Mouse (Mus musculus) MEL (cell line): ENCODE data around the gene Cul3. TPM values are rescaled to one million over a fixed set of nuclear protein-coding genes. Genes with fewer than 3 reads are reported as not detected.

Experiments
- DNase-seq: peaks from one replicate; pipeline ENCODE4 v3.0.0; 2011; ENCODE audit warnings: low read depth, low spot score
- H3K27ac ChIP-seq: 2 replicates; pipeline ENCODE4 v1.5.1; 2012; ENCODE audit warnings: low read depth, mild to moderate bottlenecking, control low read depth, low read length, moderate library complexity; ENCODE audit not compliant: control insufficient read depth
- H3K27me3 ChIP-seq, 2 experiments: fragments of 150-350 bp in 1 of 2; sonication (generic) in 1 of 2; 2 replicates each; pipeline ENCODE4 v1.6.1; 2012; ENCODE audit warnings: low read length in 2 of 2, mild to moderate bottlenecking in 2 of 2, improper control_type of control experiment in 1 of 2, moderate library complexity in 1 of 2; ENCODE audit not compliant: insufficient read depth in 2 of 2, control insufficient read depth in 1 of 2
- H3K36me3 ChIP-seq, 2 experiments: 2 replicates each; pipeline ENCODE4 v1.6.1; 2012 to 2014; ENCODE audit warnings: low read length in 2 of 2, improper control_type of control experiment in 1 of 2, inconsistent platforms in 1 of 2, mild to moderate bottlenecking in 1 of 2; ENCODE audit not compliant: insufficient read depth in 2 of 2, control insufficient read depth in 1 of 2
- H3K4me1 ChIP-seq, 2 experiments: fragments of 150-350 bp in 1 of 2; sonication (generic) in 1 of 2; 2 replicates each; pipeline ENCODE4 v1.6.1; 2012; ENCODE audit warnings: low read length in 2 of 2, improper control_type of control experiment in 1 of 2, mild to moderate bottlenecking in 1 of 2; ENCODE audit not compliant: insufficient read depth in 2 of 2, control insufficient read depth in 1 of 2
- H3K4me3 ChIP-seq, 2 experiments: fragments of 150-350 bp in 1 of 2; sonication (generic) in 1 of 2; 2 replicates each; pipeline ENCODE4 v1.5.1; 2012; ENCODE audit warnings: low read depth in 2 of 2, low read length in 2 of 2, mild to moderate bottlenecking in 2 of 2, moderate library complexity in 2 of 2, control low read depth in 1 of 2, improper control_type of control experiment in 1 of 2; ENCODE audit not compliant: control insufficient read depth in 1 of 2, insufficient read depth in 1 of 2
- H3K79me2 ChIP-seq: 2 replicates; pipeline ENCODE4 v1.6.1; 2012; ENCODE audit warnings: mild to moderate bottlenecking, low read length, moderate library complexity; ENCODE audit not compliant: control insufficient read depth, poor library complexity, insufficient read depth
- H3K9ac ChIP-seq: 2 replicates; pipeline ENCODE4 v1.6.1; 2012; ENCODE audit warnings: low read depth, mild to moderate bottlenecking, control low read depth, low read length, moderate library complexity; ENCODE audit not compliant: control insufficient read depth, poor library complexity, severe bottlenecking
- H3K9me3 ChIP-seq: fragments of 150-350 bp; sonication (generic); replicated peaks from 2 replicates; pipeline ENCODE4 v1.6.1; 2012; ENCODE audit warnings: mild to moderate bottlenecking, low read length, improper control_type of control experiment, moderate library complexity; ENCODE audit not compliant: insufficient read depth
- BHLHE40 ChIP-seq: IDR thresholded peaks from 2 replicates; pipeline ENCODE4 v1.6.1; 2012; ENCODE audit warnings: low read depth, mild to moderate bottlenecking, inconsistent platforms, low read length, improper control_type of control experiment, borderline replicate concordance
- CTCF ChIP-seq, 3 experiments: IDR thresholded peaks in 2 of 3; conservative IDR thresholded peaks in 1 of 3; 2 replicates each; pipeline ENCODE4 v1.5.1; 2011 to 2012; ENCODE audit warnings: low read length in 3 of 3, low read depth in 2 of 3, mild to moderate bottlenecking in 2 of 3, improper control_type of control experiment in 1 of 3, inconsistent platforms in 1 of 3, mixed read lengths in 1 of 3, moderate library complexity in 1 of 3; ENCODE audit not compliant: control insufficient read depth in 1 of 3, insufficient read depth in 1 of 3, poor library complexity in 1 of 3, severe bottlenecking in 1 of 3
- ELF1 ChIP-seq: IDR thresholded peaks from 2 replicates; pipeline ENCODE4 v1.6.1; 2014; ENCODE audit warnings: low read depth, mild to moderate bottlenecking, inconsistent platforms, low read length, improper control_type of control experiment, moderate library complexity
- ETS1 ChIP-seq: IDR thresholded peaks from 2 replicates; pipeline ENCODE4 v1.6.1; 2012; ENCODE audit warnings: low read depth, mild to moderate bottlenecking, inconsistent platforms, low read length, improper control_type of control experiment, moderate library complexity
- GABPA ChIP-seq: IDR thresholded peaks from 2 replicates; pipeline ENCODE4 v1.6.1; 2012; ENCODE audit warnings: low read depth, mild to moderate bottlenecking, inconsistent platforms, low read length, improper control_type of control experiment, moderate library complexity
- GATA1 ChIP-seq: IDR thresholded peaks from 2 replicates; pipeline ENCODE4 v1.6.1; 2011; ENCODE audit warnings: low read depth, low read length, improper control_type of control experiment
- JUND ChIP-seq: IDR thresholded peaks from 2 replicates; pipeline ENCODE4 v1.6.1; 2011; ENCODE audit warnings: low read depth, mild to moderate bottlenecking, improper control_type of control experiment, low read length
- MAFK ChIP-seq: IDR thresholded peaks from 2 replicates; pipeline ENCODE4 v1.6.1; 2011; ENCODE audit warnings: low read depth, mild to moderate bottlenecking, low read length, improper control_type of control experiment, borderline replicate concordance
- MEF2A ChIP-seq: IDR thresholded peaks from 2 replicates; pipeline ENCODE4 v1.6.1; 2014; ENCODE audit warnings: low read depth, mild to moderate bottlenecking, inconsistent platforms, low read length, improper control_type of control experiment; ENCODE audit not compliant: poor library complexity, insufficient replicate concordance, severe bottlenecking; ENCODE audit errors: extremely low read depth
- MXI1 ChIP-seq: IDR thresholded peaks from 2 replicates; pipeline ENCODE4 v1.6.1; 2011; ENCODE audit warnings: mild to moderate bottlenecking, low read depth, low read length, improper control_type of control experiment
- MYB ChIP-seq: IDR thresholded peaks from 2 replicates; pipeline ENCODE4 v1.6.1; 2011; ENCODE audit warnings: mild to moderate bottlenecking, low read depth, low read length, improper control_type of control experiment
- POLR2A ChIP-seq, 2 experiments: IDR thresholded peaks; 2 replicates each; pipeline ENCODE4 v1.6.1; 2011 to 2012; ENCODE audit warnings: low read length in 2 of 2, mild to moderate bottlenecking in 2 of 2, control low read depth in 1 of 2, improper control_type of control experiment in 1 of 2, low read depth in 1 of 2, moderate library complexity in 1 of 2; ENCODE audit not compliant: control insufficient read depth in 1 of 2, insufficient read depth in 1 of 2, poor library complexity in 1 of 2
- POLR2AphosphoS2 ChIP-seq: IDR thresholded peaks from 2 replicates; pipeline ENCODE4 v1.6.1; 2011; ENCODE audit warnings: low read length, improper control_type of control experiment
- RAD21 ChIP-seq: IDR thresholded peaks from 2 replicates; pipeline ENCODE4 v1.6.1; 2011; ENCODE audit warnings: mild to moderate bottlenecking, low read depth, low read length, improper control_type of control experiment
- RCOR1 ChIP-seq: IDR thresholded peaks from 2 replicates; pipeline ENCODE4 v1.6.1; 2012; ENCODE audit warnings: low read depth, mild to moderate bottlenecking, inconsistent platforms, low read length, improper control_type of control experiment
- SMC3 ChIP-seq: IDR thresholded peaks from 2 replicates; pipeline ENCODE4 v1.6.1; 2011; ENCODE audit warnings: low read depth, low read length, improper control_type of control experiment
- TAL1 ChIP-seq: IDR thresholded peaks from 2 replicates; pipeline ENCODE4 v1.6.1; 2012; ENCODE audit warnings: mild to moderate bottlenecking, inconsistent platforms, low read length, moderate library complexity, mixed read lengths
- TBP ChIP-seq: IDR thresholded peaks from 2 replicates; pipeline ENCODE4 v1.8.0; 2011; ENCODE audit warnings: low read depth, low read length, improper control_type of control experiment
- USF2 ChIP-seq, 2 experiments: IDR thresholded peaks; 2 replicates each; pipeline ENCODE4 v1.6.1; 2011 to 2012; ENCODE audit warnings: improper control_type of control experiment in 2 of 2, low read length in 2 of 2, borderline replicate concordance in 1 of 2, inconsistent platforms in 1 of 2, low read depth in 1 of 2, mild to moderate bottlenecking in 1 of 2; ENCODE audit not compliant: insufficient read depth in 1 of 2
- ZC3H11A ChIP-seq: IDR thresholded peaks from 2 replicates; pipeline ENCODE4 v1.6.1; 2012; ENCODE audit warnings: low read depth, mild to moderate bottlenecking, inconsistent platforms, low read length, improper control_type of control experiment
- ZKSCAN1 ChIP-seq: IDR thresholded peaks from 2 replicates; pipeline ENCODE4 v1.6.1; 2012; ENCODE audit warnings: low read depth, mild to moderate bottlenecking, inconsistent platforms, low read length, improper control_type of control experiment, moderate library complexity
- polyA plus RNA-seq, 2 experiments: library from polyadenylated mRNA; stranded (reverse) in 1 of 2; unstranded in 1 of 2; fragments of >175 nt in 1 of 2; fragments of >200 nt in 1 of 2; gene quantifications; 2 replicates each; pipeline versions ENCODE4 v1.2.1 to v1.2.4; 2012; ENCODE audit warnings: low replicate concordance in 2 of 2, low read depth in 1 of 2; ENCODE audit not compliant: insufficient read length in 2 of 2, insufficient read depth in 1 of 2, missing spikeins in 1 of 2
- total RNA-seq: library from RNA; depleted of rRNA; stranded (reverse); fragments of 300-350 nt; gene quantifications from 2 replicates; pipeline ENCODE4 v1.2.3, GENCODE M21; 2012

Cul3 gene
- total and polyA plus RNA-seq, 3 experiments: 68.2 to 1,559 (median 90.9) TPM

DNA sequence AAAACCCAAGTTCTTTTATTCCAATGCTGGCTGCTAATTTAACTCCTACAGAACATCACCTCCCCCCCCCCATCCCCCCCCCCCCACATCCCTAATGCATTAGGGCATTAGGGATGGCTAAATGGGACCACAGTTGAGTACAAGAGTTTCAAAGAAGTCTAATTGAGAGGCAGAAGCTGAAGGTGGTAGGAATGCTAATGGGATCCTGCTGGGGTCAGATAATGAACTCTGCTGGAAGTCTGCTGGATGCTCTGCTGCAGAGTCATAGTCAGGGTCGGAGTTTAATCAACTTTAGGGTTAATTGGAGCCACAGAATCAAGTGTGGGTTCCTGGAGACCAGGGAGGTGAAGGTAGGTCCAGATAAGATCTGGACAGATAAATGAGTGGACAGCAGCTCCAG lies 104.2 kb downstream of the Cul3 start:
- Histone ChIP-seq H3K36me3 (no peaks in the 10 kb centered on the region), H3K4me3 (no peak overlapping the region), H3K79me2 (no peaks in the 10 kb centered on the region), H3K9me3 (no peaks in the 10 kb centered on the region), H3K4me1 (no peaks in the 10 kb centered on the region), H3K27ac (no peak overlapping the region), H3K9ac (no peak overlapping the region), H3K27me3 (no peaks in the 10 kb centered on the region)
- DNase-seq: no peak
- no peak for TF ChIP-seq MEF2A
- no peak for TF ChIP-seq RCOR1
- TF ChIP-seq USF2 (IDR thresholded peaks at IDR 0.05; ENCODE audit: borderline replicate concordance in 1 of 2, insufficient read depth in 1 of 2, low read depth in 1 of 2, low read length in 2 of 2): no peak
- TF ChIP-seq TBP: no peak
- TF ChIP-seq POLR2A (IDR thresholded peaks at IDR 0.05; ENCODE audit: control insufficient read depth in 1 of 2, insufficient read depth in 1 of 2, low read depth in 1 of 2, low read length in 2 of 2, poor library complexity in 1 of 2): no peak
- TF ChIP-seq ZKSCAN1: no peak
- TF ChIP-seq BHLHE40: no peak
- no peak for TF ChIP-seq JUND
- TF ChIP-seq TAL1: no peak
- TF ChIP-seq MYB: no peak

DNA sequence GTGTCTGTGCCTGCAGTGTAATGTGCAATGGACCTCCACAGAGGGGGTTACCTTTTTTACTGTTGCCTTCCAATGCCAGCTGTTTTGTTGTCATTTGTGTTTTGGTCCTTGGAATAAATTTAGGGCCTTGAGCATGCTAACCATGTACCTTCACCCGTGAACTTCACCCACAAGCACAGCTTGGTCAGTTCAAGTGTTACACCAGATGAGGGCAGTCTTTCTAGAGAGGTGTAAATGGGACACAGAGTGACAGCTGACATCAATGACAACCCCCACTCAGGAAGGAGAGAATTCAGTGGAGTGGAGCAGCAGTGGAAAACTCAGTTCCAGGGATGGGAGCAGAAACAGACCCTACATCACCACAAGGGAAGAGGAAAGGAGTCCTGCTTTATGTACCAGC lies 109.7 kb downstream of the Cul3 start:
- TF ChIP-seq RAD21 (peak; percentile 27), SMC3 (peak; percentile 62), MAFK (no peak), CTCF (IDR thresholded peaks at IDR 0.05 in 2 of 3, conservative IDR thresholded peaks at IDR 0.05 in 1 of 3; ENCODE audit: control insufficient read depth in 1 of 3, insufficient read depth in 1 of 3, low read depth in 2 of 3, low read length in 3 of 3, poor library complexity in 1 of 3, severe bottlenecking in 1 of 3) (peak in 2 of 3 experiments; percentile 17 to 39; a peak in 2 of 6 replicates)
- TF ChIP-seq, all 39 proteins: peak for 3
- H3K4me1 ChIP-seq: no peaks in the 10 kb centered on the region
- no peak overlapping the region for H3K9ac ChIP-seq
- H3K79me2 ChIP-seq: no peaks in the 10 kb centered on the region
- H3K27ac ChIP-seq: no peak overlapping the region
- no peaks in the 10 kb centered on the region for H3K9me3 ChIP-seq
- DNase-seq: peak; percentile 8
- no peaks in the 10 kb centered on the region; a peak in 1 of 4 replicates for H3K27me3 ChIP-seq
- H3K36me3 ChIP-seq: no peaks in the 10 kb centered on the region
- H3K4me3 ChIP-seq: no peak overlapping the region

DNA sequence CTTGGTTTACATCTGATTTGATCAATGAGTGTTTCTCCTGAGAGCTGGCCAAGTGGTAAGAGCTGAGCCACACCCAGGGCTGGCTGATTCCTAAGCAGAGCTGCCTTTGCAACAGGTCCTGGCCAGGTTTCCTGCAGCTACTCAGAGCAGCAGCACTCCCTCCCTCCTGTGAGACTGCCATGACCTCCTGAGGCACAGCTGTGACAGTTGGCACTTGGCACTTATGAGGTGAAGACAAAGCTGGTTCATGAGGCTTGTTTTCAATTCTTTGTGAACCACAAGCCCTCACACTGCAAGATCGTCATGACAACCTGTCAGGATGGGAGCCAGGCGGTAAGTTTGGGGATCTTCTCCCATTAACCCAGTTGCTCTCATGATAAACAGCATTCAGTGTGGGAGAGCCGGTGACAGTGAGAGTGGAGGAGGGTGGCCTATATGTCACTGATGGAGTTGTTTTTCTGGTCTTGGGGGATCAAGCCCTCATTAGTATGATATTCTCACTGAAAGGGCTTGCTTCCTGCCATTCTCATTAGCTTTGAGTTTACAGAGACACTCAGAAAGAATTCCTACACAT lies 115.4 kb downstream of the Cul3 start:
- Histone ChIP-seq H3K27me3 (no peaks in the 10 kb centered on the region; a peak in 1 of 4 replicates), H3K9me3 (no peaks in the 10 kb centered on the region), H3K4me3 (no peak overlapping the region), H3K9ac (no peak overlapping the region), H3K27ac (no peak overlapping the region), H3K79me2 (no peaks in the 10 kb centered on the region), H3K36me3 (no peaks in the 10 kb centered on the region), H3K4me1 (no peaks in the 10 kb centered on the region)
- no peak for DNase-seq
- TF ChIP-seq ELF1 (no peak), GABPA (no peak), GATA1 (no peak), MXI1 (no peak), ZC3H11A (no peak), POLR2AphosphoS2 (no peak), ETS1 (no peak)
